Comparison of ENCODE assay signal across 28 mouse cellular contexts in genomic region chr19:44225728-44226127, GRCm38 (mm10). TPM values are rescaled to one million over a fixed set of nuclear protein-coding genes. Genes with fewer than 3 reads are reported as not detected.
DNase-seq lines count a peak whose midpoint lies in the region; ATAC-seq and TF ChIP-seq lines count a peak whose summit lies in the region.
"Had no signal": no experiment of that assay in that cellular context is flagged by ENCODE, and none has a peak within 500 bp of the region (broad histone marks: within the 10 kb centered on the region; RNA-seq: fewer than 3 reads in every experiment).

No protein-coding gene starts in this region.

- peak; percentile 96 to 99 for TF ChIP-seq EP300 in MEL (IDR thresholded peaks at IDR 0.05; ENCODE audit: low read depth in 1 of 2, low read length in 2 of 2)

- no peak for TF ChIP-seq RAD21 in MEL (IDR thresholded peaks at IDR 0.05; ENCODE audit: low read depth, low read length)

- peaks cover 4 to 6% of the 10 kb centered on the region in 2 experiments for H3K27me3 ChIP-seq in MEL (ENCODE audit: control insufficient read depth in 1 of 2, insufficient read depth in 2 of 2, low read length in 2 of 2)
- H3K27me3 ChIP-seq: embryonic facial prominence, embryonic 13.5 days; forebrain, embryonic 13.5 days; heart, embryonic 12.5 days; limb, embryonic 12.5 days; neural tube, embryonic 15.5 days had no signal

- no peak overlapping the region for H3K9ac ChIP-seq in MEL (ENCODE audit: control insufficient read depth, low read depth, low read length, poor library complexity, severe bottlenecking)
- H3K9ac ChIP-seq: embryonic facial prominence, embryonic 13.5 days; forebrain, embryonic 13.5 days; heart, embryonic 12.5 days; hindbrain, embryonic 14.5 days; limb, embryonic 12.5 days; neural tube, embryonic 15.5 days had no signal

- no peak for TF ChIP-seq CTCF in MEL (IDR thresholded peaks at IDR 0.05 in 2 of 3, conservative IDR thresholded peaks at IDR 0.05 in 1 of 3; ENCODE audit: control insufficient read depth in 1 of 3, insufficient read depth in 1 of 3, low read depth in 2 of 3, low read length in 3 of 3, poor library complexity in 1 of 3, severe bottlenecking in 1 of 3)

- no peaks in the 10 kb centered on the region for H3K79me2 ChIP-seq in MEL (ENCODE audit: control insufficient read depth, insufficient read depth, low read length, poor library complexity)

- DNase-seq in 3T3-L1 (ENCODE audit: low read depth, low spot score) (peak; percentile 79), MEL (ENCODE audit: low read depth, low spot score) (peak; percentile 84)
- no peak for DNase-seq in cerebellum, postnatal 14 days
- no peak for DNase-seq in cerebellum, adult 9-10 months
- no peak for DNase-seq in spleen, postnatal 14 days (ENCODE audit: low spot score in 2 of 2)
- DNase-seq: adrenal gland, postnatal 25 days; cerebellum, adult 11 months; cerebellum, postnatal 10 days; embryo, embryonic 11 days; gastrocnemius, adult 2 months; heart, adult 18-20 months; heart, postnatal 10 days; kidney, adult 18-20 months; kidney, postnatal 4 days; lung, adult 2 months; lung, postnatal 36 days had no signal

- no peak for TF ChIP-seq POLR2A in MEL (IDR thresholded peaks at IDR 0.05; ENCODE audit: control insufficient read depth in 1 of 2, insufficient read depth in 1 of 2, low read depth in 1 of 2, low read length in 2 of 2, poor library complexity in 1 of 2)

- peak; percentile 99 for ATAC-seq in common myeloid progenitor, adult 5-6 weeks (replicated peaks; ENCODE audit: low read depth, poor library complexity, severe bottlenecking)
- ATAC-seq in megakaryocyte-erythroid progenitor cell, adult 5-6 weeks (replicated peaks; ENCODE audit: low FRiP score, low TSS enrichment, poor library complexity, severe bottlenecking): peak; percentile 65
- ATAC-seq: forebrain, embryonic 13.5 days; inflammation-experienced regulatory T-cells, adult 6 months had no signal

- no peak overlapping the region for H3K4me3 ChIP-seq in MEL (ENCODE audit: control insufficient read depth in 1 of 2, insufficient read depth in 1 of 2, low read depth in 2 of 2, low read length in 2 of 2)
- H3K4me3 ChIP-seq: embryonic facial prominence, embryonic 13.5 days; erythroblast, embryonic 14.5 days; forebrain, embryonic 13.5 days; gastrocnemius, adult 2 months; heart, embryonic 12.5 days; limb, embryonic 12.5 days; neural tube, embryonic 15.5 days had no signal

- peaks cover 7 to 29% of the 10 kb centered on the region in 2 experiments for H3K4me1 ChIP-seq in MEL (ENCODE audit: control insufficient read depth in 1 of 2, insufficient read depth in 2 of 2, low read length in 2 of 2)
- H3K4me1 ChIP-seq: embryonic facial prominence, embryonic 13.5 days; forebrain, embryonic 13.5 days; heart, embryonic 12.5 days; limb, embryonic 12.5 days; neural tube, embryonic 15.5 days had no signal

- no peaks in the 10 kb centered on the region for H3K9me3 ChIP-seq in MEL (replicated peaks; ENCODE audit: insufficient read depth, low read length)
- H3K9me3 ChIP-seq: embryonic facial prominence, embryonic 13.5 days; forebrain, embryonic 13.5 days; heart, embryonic 12.5 days; limb, embryonic 12.5 days; neural tube, embryonic 15.5 days had no signal

- H3K36me3 ChIP-seq in MEL (ENCODE audit: control insufficient read depth in 1 of 2, insufficient read depth in 2 of 2, low read length in 2 of 2): peaks cover 0 to 21% of the 10 kb centered on the region in 2 experiments; a peak in 2 of 4 replicates
- H3K36me3 ChIP-seq: embryonic facial prominence, embryonic 13.5 days; heart, embryonic 12.5 days; limb, embryonic 12.5 days; neural tube, embryonic 15.5 days had no signal

- H3K27ac ChIP-seq in MEL (ENCODE audit: control insufficient read depth, low read depth, low read length): no peak overlapping the region; the same call in 1 of the 2 replicates
- H3K27ac ChIP-seq: embryonic facial prominence, embryonic 13.5 days; forebrain, embryonic 13.5 days; gastrocnemius, adult 2 months; hindbrain, embryonic 14.5 days; limb, embryonic 12.5 days; neural tube, embryonic 15.5 days had no signal

TF ChIP-seq in MEL, 35 proteins besides CTCF, POLR2A, EP300 and RAD21:
- TF ChIP-seq ETS1 (IDR thresholded peaks at IDR 0.05; ENCODE audit: low read depth, low read length): peak; percentile 90
- TF ChIP-seq TBP (IDR thresholded peaks at IDR 0.05; ENCODE audit: low read depth, low read length): no peak
- no peak for TF ChIP-seq UBTF (IDR thresholded peaks at IDR 0.05; ENCODE audit: borderline replicate concordance, insufficient read depth, low read depth, low read length)
- TF ChIP-seq MAFK (IDR thresholded peaks at IDR 0.05; ENCODE audit: borderline replicate concordance, low read depth, low read length): peak; percentile 84
- peak; percentile 97 for TF ChIP-seq TCF12 (IDR thresholded peaks at IDR 0.05; ENCODE audit: low read depth, low read length)
- no peak; the same call in 1 of the 2 replicates for TF ChIP-seq MXI1 (IDR thresholded peaks at IDR 0.05; ENCODE audit: low read depth, low read length)
- peak; percentile 42; the same call in 1 of the 2 replicates for TF ChIP-seq MYC (IDR thresholded peaks at IDR 0.05; ENCODE audit: low read depth, low read length)
- TF ChIP-seq SMC3 (IDR thresholded peaks at IDR 0.05; ENCODE audit: low read depth, low read length): no peak
- TF ChIP-seq HCFC1 (IDR thresholded peaks at IDR 0.05; ENCODE audit: low read depth, low read length): no peak
- no peak for TF ChIP-seq ZNF384 (IDR thresholded peaks at IDR 0.05; ENCODE audit: low read depth, low read length)
- no peak for TF ChIP-seq USF2 (IDR thresholded peaks at IDR 0.05; ENCODE audit: borderline replicate concordance in 1 of 2, insufficient read depth in 1 of 2, low read depth in 1 of 2, low read length in 2 of 2)
- TF ChIP-seq NRF1 (IDR thresholded peaks at IDR 0.05; ENCODE audit: insufficient read depth, low read depth, low read length, poor library complexity, severe bottlenecking): no peak
- no peak for TF ChIP-seq KAT2A (conservative IDR thresholded peaks at IDR 0.05; ENCODE audit: low read depth, low read length)
- no peak for TF ChIP-seq GABPA (IDR thresholded peaks at IDR 0.05; ENCODE audit: low read depth, low read length)
- peak; percentile 57; the same call in 1 of the 2 replicates for TF ChIP-seq SIN3A (IDR thresholded peaks at IDR 0.05; ENCODE audit: low read length)
- TF ChIP-seq BHLHE40 (IDR thresholded peaks at IDR 0.05; ENCODE audit: borderline replicate concordance, low read depth, low read length): peak; percentile 59; the same call in 1 of the 2 replicates
- TF ChIP-seq MEF2A (IDR thresholded peaks at IDR 0.05; ENCODE audit: extremely low read depth, insufficient replicate concordance, low read depth, low read length, poor library complexity, severe bottlenecking): no peak
- TF ChIP-seq RCOR1 (IDR thresholded peaks at IDR 0.05; ENCODE audit: low read depth, low read length): peak; percentile 100
- no peak for TF ChIP-seq MAZ (IDR thresholded peaks at IDR 0.05; ENCODE audit: low read depth, low read length)
- no peak for TF ChIP-seq MAX (IDR thresholded peaks at IDR 0.05; ENCODE audit: low read length)
- TF ChIP-seq ZMIZ1 (IDR thresholded peaks at IDR 0.05; ENCODE audit: low read depth, low read length): no peak
- TF ChIP-seq CHD1 (IDR thresholded peaks at IDR 0.05; ENCODE audit: low read depth, low read length): no peak
- no peak for TF ChIP-seq ZC3H11A (IDR thresholded peaks at IDR 0.05; ENCODE audit: low read depth, low read length)
- no peak for TF ChIP-seq POLR2AphosphoS5 (IDR thresholded peaks at IDR 0.05; ENCODE audit: borderline replicate concordance, low read depth, low read length)
- no peak for TF ChIP-seq E2F4 (IDR thresholded peaks at IDR 0.05; ENCODE audit: borderline replicate concordance, low read depth, low read length)
- TF ChIP-seq POLR2AphosphoS2 (IDR thresholded peaks at IDR 0.05; ENCODE audit: low read length): no peak
- TF ChIP-seq MYB (IDR thresholded peaks at IDR 0.05; ENCODE audit: low read depth, low read length): no peak
- TF ChIP-seq JUND (IDR thresholded peaks at IDR 0.05; ENCODE audit: low read depth, low read length): peak; percentile 37; the same call in 1 of the 2 replicates
- TF ChIP-seq NELFE (IDR thresholded peaks at IDR 0.05; ENCODE audit: low read depth, low read length): no peak
- TF ChIP-seq TAL1 (IDR thresholded peaks at IDR 0.05; ENCODE audit: low read length): peak; percentile 96
- TF ChIP-seq ZKSCAN1 (IDR thresholded peaks at IDR 0.05; ENCODE audit: low read depth, low read length): no peak
- no peak for TF ChIP-seq CHD2 (IDR thresholded peaks at IDR 0.05; ENCODE audit: low read length)
- peak; percentile 98 for TF ChIP-seq GATA1 (IDR thresholded peaks at IDR 0.05; ENCODE audit: low read depth, low read length)
- TF ChIP-seq ELF1 (IDR thresholded peaks at IDR 0.05; ENCODE audit: low read depth, low read length): 0 out of 2 replicates have a peak, but pooled peaks have one; percentile 12
- TF ChIP-seq USF1 (IDR thresholded peaks at IDR 0.05; ENCODE audit: low read depth, low read length): no peak

RNA-seq across cellular contexts. Expression of gene Scd3, which starts 22.7 kb away (rescaled TPM):
- total RNA-seq in MEL (2012; rRNA removed): 0.96 and 1.4 TPM in 2 replicates
- polyA plus RNA-seq in MEL (2012; ENCODE audit: insufficient read depth in 1 of 2, insufficient read length in 2 of 2, low read depth in 1 of 2, low replicate concordance in 2 of 2, missing spikeins in 1 of 2): 100 to 1,000 TPM in 1 of 2 experiments, under 1 TPM in 1; 0.65 to 745 TPM
- not detected in 2 replicates for total RNA-seq in common myeloid progenitor, adult 5-6 weeks (2017)
- not detected in 2 replicates for total RNA-seq in megakaryocyte-erythroid progenitor cell, adult 5-6 weeks (2014; fragmentation: Nextera tagmentation)
- not detected in 2 replicates for total RNA-seq in megakaryocyte-erythroid progenitor cell, adult 5-6 weeks (2017)
- total RNA-seq: adrenal gland, postnatal 25 days; gastrocnemius, adult 2 months; heart, adult 18-20 months had no signal
- polyA plus RNA-seq: erythroblast, embryonic 14.5 days; heart, embryonic 12.5 days; inflammation-experienced regulatory T-cells, adult 6 months; limb, embryonic 12.5 days; liver, embryonic 11.5 days; lung, adult 2 months had no signal

RNA-seq across cellular contexts. Expression of gene Pkd2l1, which starts 33.5 kb away (rescaled TPM):
- not detected in 2 replicates for total RNA-seq in MEL (2012; rRNA removed)
- polyA plus RNA-seq in MEL (2012; ENCODE audit: insufficient read depth in 1 of 2, insufficient read length in 2 of 2, low read depth in 1 of 2, low replicate concordance in 2 of 2, missing spikeins in 1 of 2): not detected
- not detected in 2 replicates for total RNA-seq in common myeloid progenitor, adult 5-6 weeks (2017)
- total RNA-seq in megakaryocyte-erythroid progenitor cell, adult 5-6 weeks (2014; fragmentation: Nextera tagmentation): 0.04 TPM in 1 of 2 replicates, not detected in the other
- total RNA-seq in megakaryocyte-erythroid progenitor cell, adult 5-6 weeks (2017): not detected in 2 replicates
- total RNA-seq: adrenal gland, postnatal 25 days; gastrocnemius, adult 2 months; heart, adult 18-20 months; heart, postnatal 10 days had no signal
- polyA plus RNA-seq: embryonic facial prominence, embryonic 13.5 days; erythroblast, embryonic 14.5 days; heart, embryonic 12.5 days; kidney, embryonic 16.5 days; limb, embryonic 12.5 days; liver, embryonic 11.5 days had no signal

Comparison
In these comparisons a context has a peak if more than half of its experiments do, and no peak if none do; other contexts are left out.
1. DNase-seq: peak in 3T3-L1 (single experiment) and MEL (single experiment); none in cerebellum, postnatal 14 days (0 of 2), cerebellum, adult 9-10 months (single experiment) and spleen, postnatal 14 days (0 of 2).